Mouse (Mus musculus): ENCODE results near the gene Tmem136.
A peak's percentile ranks its signal among the peaks of the same experiment; 100 is the strongest.

The Tmem136 gene

DNA sequence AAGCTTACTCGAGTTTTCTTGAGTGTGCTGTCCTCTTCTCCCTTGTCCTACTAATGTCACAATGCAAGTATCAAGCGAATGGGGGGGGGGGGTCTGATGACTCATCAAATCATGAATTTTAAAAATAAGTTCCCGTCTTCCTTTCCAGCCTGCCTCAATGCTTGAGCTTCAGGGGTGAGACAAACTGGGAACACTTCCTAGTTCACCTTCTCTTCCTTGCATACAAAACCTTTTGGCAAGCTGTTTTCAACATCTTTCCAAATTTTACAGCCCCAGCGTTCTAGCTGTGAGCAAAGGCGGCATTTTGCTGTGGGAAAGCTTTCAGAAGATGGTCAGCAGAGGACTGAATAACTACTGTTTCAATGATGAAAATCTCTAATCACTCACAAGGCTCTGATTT is 8.8 kb downstream of the Tmem136 start:
- no peak for DNase-seq

DNA sequence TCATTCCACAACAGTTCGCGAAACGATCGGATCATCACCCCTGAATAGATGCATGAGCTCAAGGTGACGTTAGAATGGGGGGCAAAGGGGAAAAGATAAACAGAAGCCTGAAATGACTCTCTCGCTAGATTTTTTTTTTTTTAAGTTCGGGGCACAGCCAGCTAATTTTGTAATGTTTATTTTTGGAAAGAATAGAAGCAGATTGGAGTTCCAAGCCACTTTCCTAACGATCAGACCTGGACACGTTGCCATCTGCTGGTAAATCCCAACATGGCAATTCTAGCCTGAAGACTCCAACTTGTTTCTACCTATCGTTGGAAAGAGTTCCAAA is 9.2 kb downstream of the Tmem136 start, which contains the start of gene Arhgef12:
Gene Arhgef12 (minus strand): TSS at position 53 of the 331 bp plus-strand sequence.
- peak; percentile 61 for DNase-seq

DNA sequence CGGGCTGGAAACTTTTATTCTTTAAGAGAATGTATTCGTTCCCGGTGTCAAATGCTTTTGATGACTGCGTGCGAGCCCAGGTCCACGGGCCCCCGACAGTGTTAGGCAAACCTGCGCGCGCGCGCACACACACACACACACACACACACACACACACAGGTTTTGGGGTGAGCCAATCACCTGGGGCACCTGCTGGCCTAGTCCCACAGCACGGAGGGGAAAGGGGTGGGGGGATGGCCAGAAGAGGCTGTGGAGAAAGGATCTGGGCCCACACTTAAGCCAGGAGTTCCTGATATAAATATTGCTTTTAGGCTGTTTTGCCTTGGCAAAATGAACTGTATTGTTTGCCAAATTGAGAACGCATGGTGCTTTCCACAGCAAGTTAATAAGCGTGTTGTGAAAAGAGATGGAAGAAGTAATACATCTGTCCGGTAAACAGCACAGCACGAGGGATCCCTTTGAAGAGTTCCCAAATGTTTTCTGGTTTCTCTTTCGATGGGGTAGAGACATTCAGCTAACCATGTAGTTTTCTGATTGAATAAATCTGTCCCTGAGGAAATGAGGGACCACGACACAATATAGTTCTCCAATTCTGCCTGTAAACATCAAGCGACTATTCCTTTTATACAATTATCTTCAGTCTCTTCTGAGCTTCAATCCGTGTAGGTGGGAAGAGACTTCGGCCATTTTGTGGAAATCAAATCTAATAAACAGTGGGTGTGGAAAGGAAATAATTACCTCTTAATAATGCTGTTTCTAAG is 9.8 kb downstream of the Tmem136 start:
- DNase-seq: no peak

DNA sequence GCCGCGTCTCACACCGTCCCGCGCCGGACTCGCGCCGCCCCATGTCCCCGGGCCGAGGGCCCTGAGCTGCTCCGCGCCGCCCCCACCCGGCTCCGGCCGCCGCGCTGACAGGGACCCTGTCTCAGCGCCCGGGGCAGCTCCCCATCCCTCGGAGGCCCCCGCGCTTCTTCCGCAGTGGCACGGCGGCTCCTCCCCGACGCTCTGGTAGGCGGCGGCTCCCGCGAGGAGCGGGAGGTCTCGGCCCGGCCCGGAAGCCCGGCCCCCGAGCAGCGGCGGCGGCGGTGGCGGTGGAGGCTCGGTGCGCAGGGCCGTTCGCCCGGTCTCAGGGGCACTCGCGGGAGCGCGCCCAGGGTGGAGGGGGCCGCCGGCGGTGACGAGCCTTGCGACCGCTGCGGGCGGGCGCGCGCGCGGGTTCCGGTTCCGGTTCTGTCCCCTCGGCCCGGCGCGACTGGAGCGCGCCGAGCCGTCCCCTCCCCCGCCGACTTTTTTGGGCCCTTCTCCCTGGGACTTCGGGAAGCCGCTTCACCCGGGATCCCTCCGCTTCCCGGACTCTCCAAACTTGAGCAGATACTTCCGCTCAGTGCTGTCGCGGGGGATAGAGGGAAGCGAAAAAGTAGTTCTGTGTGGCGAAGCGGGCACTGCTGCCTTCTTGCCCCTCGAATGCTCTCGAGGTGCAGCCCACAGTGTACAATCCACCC is 10.6 kb downstream of the Tmem136 start:
- peak; percentile 93 for DNase-seq

DNA sequence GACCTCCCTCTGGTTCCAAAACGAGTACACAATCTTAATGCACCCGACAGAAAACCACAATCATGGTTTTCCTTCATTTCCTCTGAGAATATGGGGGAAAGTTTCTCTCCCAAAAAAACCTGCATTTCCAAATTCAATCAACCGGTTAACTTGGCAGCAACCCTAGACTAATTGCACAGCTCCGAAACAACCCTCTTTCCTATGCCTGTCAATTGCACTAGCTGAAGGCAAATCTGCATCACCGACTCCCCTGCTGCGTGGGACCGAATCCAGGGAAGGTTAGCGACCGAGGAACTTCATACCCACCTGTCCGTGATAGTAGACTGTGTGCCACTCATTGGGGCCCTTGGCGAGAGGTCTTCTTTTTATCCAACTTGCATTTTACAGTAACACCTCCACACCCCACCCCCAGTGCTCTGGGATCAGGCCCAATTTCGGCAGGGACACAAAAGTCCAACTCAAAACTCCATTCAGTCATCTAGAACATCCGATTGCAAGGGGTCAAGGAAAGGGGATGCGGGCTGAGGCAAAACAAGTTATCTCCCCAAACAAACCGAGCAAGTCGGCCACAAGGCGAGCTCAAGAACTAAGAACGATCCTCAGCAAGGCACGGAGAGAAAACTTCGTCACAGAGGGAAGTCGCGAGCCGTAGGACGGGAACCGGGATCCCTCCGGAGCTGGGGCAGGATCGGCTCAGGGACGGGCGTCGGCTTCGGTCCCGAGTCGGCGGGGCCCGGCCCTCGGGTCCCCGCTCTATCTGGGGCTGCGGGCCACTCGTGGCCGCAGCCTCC is 11.3 kb downstream of the Tmem136 start:
- DNase-seq: peak; percentile 78

DNA sequence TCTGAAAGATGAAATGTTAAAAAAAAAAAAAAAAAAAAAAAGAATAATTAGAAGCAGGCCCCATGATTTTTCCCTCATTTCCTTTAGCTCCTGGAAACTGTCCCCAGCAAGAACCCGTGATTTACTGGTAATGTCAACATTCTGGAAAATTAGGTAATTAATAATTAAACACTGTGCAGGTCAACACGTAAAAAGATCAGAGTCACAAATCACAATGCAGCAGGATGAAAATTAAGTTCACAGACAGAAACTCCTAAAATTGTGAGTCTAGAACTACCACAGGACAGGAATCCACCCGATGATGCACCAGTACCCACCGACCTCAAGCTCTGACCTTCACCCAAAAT is 11.9 kb downstream of the Tmem136 start:
- DNase-seq: no peak

DNA sequence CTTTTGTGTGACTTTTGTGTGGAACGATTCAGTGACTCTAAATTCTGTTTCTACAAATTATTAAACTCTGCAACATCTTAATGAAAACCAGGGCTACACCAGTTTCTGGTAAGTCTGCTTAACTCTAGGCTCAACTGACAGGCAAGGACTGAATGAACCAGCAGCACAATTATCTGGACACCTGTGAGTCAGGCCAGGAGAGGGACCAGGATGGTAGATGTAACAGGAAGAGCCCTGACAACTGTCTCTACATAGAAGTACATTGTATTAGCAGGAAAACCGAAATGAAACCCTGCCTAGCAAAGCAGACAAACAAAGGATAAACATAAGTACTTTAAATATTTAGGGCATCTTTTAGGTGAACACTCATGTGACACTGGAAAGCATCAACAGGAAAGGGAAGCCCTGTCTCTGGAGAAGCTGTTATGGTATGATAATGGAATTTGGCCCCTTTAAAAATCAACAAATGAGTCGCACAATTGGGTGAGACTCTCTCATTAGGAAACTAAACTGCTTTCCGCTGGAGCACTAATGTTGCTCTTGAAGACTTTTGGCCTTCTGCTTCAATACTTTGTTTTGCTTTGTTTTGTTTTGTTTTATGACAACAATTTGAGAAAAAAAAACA is 12.6 kb downstream of the Tmem136 start:
- DNase-seq: no peak

DNA sequence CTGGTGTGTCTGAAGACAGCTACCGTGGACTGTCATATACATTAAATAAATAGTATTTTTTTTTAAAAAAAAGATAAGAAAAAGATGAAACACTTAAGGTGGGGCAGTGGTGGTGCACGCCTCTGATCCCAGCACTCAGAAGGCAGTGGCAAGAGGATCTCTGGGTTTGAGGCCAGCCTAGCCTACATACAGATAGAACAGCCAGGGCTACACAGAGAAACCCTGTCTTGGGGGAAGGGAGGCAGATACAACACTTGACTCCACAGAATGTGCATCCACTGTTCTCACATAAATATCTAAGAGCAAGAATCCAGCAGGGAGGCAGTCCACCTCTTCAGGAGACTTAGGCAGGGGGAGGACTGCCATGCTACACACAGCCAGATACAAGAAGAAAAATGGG is 13.4 kb downstream of the Tmem136 start:
- DNase-seq: no peak

DNA sequence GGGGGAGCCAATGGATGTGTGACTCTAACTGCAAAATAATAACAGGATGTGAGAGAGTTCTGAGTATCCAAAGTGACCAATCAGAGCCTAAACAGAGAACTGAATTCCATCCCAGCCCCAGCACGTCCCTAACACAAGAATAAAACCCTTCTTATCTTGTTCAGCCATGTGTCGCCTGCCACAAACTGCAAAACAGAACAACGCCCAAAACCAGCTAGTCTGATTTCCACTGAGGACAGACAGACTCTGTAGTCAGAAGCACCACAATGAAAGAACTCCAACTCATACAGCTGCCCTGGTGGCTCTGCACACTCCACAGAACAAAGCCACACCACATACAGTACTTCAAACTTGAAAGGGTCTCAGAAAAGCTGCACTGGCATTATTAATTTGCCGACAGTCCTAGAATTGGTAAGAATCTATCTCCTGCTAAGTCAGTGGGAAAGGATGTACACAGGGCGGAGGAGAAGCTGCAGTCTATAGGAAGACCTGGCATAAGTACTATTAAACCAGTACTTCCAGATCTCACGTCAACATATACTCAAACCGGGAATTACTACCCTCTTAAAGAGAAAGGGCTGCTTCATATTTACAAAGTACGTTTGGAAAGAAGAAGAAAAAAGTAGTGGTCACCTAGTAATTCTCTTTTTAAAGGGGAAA is 14.3 kb downstream of the Tmem136 start:
- no peak for DNase-seq

DNA sequence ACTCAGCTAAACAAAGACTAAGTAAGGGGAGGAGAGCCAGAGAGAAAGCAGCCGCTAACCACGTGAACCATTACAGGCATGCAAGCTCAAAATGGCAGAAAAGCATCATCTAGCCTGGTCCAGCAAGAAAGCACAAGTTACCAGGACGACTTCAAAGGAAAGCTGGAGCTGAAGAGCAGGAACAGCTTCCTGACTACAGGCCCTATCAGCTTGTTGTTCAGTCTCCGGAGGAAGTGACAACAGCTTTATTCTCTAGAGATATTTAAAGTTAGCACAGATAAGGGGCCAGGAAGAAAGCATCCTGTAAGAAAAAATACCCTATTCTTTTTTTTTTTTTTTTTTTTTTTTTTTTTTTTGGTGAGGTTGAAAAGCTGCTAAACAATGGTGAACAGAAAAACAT is 17.4 kb downstream of the Tmem136 start:
- no peak for DNase-seq

DNA sequence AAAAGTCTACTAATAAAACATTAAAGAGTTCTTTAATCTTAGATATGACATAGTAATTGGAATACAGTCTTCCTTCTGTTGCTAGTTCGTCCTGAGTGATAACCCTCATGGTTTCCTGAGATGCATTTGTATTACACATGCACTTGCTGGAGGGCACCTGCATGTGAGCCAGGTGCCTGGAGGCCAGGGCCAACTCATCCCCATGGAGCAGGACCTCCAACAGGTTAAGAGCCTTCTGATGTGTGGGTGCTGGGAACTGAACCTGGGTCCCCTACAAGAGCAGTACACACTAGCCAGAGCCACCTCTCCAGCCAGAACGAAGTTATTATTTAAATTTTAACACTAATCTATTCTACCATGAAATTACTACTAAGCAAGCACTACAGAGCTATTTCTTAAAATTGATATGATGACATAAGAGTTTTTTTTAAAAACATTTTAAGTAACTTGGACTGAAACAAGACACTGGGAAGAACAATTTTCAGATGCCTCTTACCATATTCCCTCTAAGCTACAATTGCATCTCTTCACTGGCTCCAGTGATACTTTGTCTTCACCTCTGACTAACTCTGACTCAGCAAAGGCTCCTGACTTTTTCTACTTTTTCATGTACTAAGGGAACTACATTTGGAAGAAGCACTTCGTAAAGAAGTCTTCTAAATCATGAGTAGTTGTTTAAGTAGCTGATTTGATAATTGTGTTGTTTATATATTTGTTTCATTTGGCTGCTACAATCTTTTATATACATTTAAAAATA is 18.4 kb downstream of the Tmem136 start:
- DNase-seq: no peak

DNA sequence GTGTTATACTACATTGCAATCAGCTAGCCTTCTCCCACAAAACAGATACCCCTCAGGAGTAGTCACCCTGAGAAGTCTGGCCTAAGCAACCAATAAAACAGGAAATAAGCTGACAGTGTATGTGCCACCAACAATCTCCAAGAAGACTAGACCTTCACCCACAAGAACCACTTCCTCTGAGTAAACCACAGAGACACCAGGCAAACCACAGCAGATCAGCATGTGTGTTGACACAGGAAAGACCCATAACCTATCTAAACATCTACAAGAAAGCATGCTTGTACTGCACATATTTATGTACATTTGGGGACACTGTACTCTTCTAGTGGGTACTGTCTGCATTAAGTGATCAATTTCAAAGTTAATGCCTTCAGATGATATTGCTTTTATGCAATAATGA is 20.0 kb downstream of the Tmem136 start:
- no peak for DNase-seq

DNA sequence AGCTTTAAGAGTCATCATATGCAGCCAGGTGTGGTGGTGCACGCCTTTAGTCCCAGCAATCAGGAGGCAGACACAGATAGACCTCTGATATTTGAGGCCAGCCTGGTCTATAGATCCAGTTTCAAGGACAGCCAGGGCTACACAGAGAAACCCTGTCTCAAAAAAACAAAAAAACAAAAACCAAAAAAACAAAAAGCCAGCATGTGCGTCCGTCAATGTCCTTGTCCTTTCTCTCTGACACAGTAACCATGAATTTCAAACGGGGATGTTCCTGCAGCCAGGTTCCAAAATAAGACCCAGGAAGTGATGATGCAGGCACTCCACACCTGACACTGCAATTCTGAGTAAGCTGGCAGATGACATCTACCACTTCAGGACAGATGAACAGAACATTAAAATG is 21.5 kb downstream of the Tmem136 start:
- DNase-seq: no peak

DNA sequence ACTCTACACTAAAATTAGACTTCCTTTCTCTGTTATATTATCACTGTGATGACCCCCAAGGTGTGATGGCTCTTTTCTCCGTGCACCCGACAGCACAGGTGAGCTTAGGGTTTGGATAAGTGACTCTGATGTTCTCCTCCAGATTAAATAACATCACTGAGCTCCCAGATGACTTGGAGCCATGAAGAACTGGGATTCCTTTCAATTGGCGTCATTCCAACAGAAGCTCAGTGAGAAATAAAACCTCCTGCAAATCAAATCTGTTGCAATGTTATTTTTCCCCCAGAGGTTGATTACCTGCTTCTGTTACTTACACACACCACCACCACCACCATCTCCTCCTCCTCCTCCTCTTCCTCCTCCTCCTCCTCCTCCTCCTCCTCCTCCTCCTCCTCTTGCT is 22.6 kb downstream of the Tmem136 start:
- DNase-seq: no peak

DNA sequence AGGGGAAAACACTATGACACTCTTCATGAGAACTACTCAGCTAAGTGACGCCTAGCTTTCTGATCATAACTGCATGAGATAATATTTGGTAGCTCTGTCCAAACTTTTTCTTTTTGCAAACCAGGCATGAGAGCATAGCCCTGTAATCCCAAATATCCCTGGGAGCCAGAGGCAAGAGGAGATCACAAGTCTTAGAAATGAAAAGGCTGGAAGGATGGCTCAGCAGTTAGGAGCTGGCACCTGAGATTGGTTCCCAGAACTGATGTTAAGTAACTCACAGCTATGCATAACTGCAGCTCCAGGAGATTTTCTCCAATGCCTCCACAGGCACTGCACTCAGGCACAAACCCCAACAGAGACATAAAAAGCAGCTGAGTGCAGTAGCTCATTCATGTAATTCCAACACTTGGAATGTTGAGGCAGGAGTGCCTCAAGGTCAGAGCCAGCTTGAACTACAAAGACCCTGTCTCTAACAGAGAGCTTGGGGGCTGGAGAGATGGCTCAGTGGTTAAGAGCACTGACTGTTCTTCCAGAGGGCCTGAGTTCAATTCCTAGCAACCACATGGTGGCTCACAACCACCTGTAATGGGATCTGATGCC is 30.6 kb downstream of the Tmem136 start:
- DNase-seq: no peak

DNA sequence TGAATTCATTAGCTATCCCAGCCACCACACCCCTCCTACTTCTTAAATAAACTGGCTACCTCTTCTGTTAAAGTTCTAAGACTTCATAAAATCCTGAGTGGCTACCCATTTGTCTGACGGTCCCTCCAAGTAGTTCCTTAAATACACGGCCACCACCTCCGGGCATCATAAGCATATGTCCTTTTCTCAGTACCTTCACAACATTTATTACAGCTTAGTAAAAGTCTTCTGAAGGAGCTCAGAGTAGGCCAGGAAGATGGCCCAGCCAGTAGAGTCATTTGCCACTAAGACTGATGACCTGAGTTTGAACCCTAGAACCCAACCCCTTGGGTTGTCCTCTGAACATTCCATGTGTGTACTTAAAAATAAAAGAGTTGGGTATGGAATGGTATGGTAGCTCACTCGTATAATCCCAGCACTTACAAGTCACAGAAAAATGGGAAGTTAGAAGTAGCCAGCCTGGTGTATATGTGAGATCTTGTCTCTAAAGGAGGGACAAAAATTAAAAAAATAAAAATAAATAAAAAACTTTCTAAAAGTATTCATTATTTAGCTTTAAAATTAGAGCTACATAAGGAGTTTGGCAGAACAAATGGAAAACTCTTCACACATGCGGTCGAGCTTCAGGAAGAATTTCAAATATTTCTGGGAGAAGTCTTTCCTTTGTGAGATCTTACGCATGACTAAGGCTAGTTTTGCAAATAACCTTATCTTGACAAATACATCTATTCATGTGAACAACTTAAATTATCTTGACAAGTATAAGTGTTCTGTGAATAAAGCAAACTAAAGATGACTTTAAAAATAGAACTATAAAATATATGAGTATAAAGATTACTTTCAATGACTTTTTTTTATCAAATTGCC is 31.6 kb downstream of the Tmem136 start:
- DNase-seq: no peak

DNA sequence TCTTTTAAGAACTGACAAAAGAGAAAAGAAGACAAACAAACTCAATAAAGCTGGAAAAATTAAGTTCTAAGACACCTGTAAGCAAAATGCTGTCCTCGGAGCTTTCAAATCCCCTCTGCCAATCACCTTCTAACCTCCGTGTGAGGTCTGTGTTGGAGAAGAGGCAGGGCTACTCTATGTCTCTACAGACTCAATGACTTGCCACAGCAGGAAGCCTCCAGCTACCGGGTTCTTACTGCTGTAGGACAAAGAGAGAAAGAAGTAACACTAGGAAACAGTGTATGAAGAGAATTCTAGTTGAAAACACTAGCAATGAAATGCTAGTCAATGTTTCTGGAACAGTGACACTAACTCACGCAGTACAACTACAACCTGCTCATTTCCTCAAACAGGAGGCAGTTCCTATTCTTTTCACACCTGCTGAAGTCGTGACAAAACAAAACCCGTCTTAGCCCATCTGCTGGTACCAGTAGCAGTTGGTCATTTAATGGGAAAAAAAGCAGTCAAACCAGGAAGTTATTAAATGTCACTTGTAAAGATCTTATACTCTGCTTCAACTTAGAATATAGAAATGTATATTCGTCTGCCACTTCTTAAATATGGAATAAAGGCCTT is 32.8 kb downstream of the Tmem136 start:
- no peak for DNase-seq

DNA sequence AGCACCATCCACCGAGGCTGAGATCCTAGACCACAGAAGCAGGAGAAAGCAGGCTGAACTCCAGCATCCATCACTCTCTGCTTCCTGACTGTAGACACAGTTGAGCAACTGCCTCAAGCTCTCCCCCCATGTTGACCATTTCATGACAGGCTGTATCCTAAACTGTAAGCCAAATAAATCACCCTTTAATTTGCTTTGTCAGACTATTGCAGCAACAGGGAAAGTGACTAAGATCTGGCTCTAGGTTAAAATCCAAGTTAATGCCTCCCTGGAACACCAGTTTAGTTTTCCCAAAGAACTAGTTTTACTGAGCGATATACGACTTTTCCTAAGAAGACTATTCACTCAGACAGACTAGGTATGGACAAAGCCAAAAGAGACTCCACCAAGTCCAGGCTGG is 37.7 kb downstream of the Tmem136 start:
- DNase-seq: no peak

DNA sequence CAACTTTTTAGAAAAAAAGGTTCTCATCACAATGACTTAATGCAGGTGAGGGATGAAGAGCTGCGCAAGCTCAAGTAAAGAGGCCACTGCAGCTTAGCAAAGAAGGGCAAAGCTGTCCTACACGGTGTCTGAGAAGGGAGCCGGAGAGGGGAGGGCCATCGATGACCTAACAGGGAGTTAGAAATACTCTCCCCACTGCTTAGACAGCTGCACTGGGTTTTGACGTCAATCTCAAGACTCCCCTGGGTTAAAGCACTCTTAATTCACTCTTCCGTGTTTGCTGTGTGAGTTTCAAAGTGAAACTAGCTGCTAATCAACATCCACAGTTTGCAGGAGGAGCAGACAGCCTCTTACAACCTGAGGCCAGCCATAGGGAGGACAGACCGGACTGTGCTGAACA is 40.2 kb downstream of the Tmem136 start:
- DNase-seq: no peak

DNA sequence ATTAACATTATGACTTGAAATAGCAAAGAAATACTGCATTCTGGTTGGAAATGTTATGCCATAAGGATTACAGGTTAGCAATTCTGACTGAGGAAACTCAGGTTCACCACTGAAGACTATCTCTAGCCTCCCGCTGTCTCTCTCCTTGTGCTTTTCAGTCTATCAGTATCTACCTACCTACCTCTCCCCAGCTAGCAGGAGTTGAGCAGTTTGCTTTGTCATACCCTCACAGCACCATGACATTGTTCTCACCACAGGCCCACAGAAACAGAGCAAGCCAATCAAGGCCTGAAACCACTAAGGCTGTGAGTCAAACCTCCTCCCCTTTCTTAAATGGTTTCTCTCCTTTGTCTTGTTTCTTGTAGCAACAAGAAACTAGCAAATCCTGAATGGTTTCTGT is 41.8 kb downstream of the Tmem136 start:
- DNase-seq: no peak
